Mouse (Mus musculus) kidney, adult 11 months (tissue): ENCODE results near the gene Gzf1.

Source experiments
- DNase-seq: peaks from one replicate; pipeline ENCODE4 v3.0.0; 2022

Gene Gzf1

DNA sequence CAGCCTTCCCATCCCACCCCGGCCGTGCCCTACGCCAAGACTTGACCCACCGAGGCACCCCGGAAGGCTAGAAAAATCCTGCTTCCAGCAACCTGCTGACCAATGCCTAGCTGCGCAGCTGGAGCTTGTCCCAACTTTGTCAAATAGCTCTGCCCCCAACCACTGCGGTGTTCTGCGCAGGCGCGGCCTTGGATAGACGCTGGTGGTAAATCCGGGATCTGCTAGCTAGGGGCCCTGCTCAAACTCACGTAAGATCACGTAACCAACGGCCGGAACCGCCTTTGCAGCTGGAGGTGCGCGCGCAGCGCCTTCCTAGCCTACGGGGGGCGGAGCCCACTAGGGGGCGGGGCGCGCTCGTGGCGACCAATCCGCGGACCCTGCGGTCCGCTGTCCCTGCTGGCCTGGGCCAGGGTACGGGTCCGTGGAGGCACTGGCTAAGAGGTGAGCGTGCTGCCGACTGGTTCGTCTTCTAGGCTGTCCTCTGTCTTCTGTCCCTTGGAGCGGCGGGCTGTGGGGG is at the start of gene Gzf1:
Gene Gzf1 (plus strand): TSS at position 249 of the 517 bp plus-strand sequence.
- peak; percentile 100 for DNase-seq

DNA sequence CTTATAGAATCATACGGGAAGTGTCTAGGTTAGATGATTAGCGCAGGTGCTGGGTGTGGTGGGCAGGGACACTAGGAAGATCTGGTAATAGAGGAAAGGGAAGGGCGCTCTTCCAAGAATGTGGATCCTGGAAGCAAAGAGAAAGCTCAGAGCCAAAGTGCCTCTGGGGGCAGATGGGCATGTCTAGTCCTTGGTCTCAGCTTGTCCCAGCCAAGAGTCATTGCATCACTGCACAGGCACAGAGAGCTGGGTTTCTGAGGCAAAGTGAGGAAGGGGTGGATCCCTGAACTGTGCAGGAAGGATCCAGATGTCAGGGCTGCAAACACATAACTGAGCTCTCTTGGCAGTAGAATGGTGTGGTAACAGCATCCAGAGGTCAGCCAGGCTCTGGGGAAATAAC is 49.2 kb upstream of the Gzf1 start:
- DNase-seq, result peak; percentile 25

DNA sequence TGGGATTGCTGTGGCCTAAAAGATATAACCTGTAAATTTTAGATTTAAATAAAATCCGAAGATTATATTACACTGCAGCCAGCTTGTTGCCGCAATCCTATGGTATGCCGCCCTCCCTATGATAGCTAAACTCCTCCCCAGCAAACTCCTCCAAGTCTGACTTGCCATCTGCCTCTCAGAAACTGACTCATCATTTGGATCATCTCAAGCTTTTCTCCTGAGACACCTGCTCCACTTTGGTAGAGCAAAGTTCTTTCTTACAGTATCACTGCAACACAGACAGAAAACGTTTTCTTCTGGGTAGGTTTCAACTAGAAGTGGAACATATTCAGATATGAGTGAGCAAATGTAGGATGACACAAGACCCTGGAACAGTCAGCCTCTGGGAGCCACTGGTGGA is 46.4 kb upstream of the Gzf1 start:
- no peak for DNase-seq

DNA sequence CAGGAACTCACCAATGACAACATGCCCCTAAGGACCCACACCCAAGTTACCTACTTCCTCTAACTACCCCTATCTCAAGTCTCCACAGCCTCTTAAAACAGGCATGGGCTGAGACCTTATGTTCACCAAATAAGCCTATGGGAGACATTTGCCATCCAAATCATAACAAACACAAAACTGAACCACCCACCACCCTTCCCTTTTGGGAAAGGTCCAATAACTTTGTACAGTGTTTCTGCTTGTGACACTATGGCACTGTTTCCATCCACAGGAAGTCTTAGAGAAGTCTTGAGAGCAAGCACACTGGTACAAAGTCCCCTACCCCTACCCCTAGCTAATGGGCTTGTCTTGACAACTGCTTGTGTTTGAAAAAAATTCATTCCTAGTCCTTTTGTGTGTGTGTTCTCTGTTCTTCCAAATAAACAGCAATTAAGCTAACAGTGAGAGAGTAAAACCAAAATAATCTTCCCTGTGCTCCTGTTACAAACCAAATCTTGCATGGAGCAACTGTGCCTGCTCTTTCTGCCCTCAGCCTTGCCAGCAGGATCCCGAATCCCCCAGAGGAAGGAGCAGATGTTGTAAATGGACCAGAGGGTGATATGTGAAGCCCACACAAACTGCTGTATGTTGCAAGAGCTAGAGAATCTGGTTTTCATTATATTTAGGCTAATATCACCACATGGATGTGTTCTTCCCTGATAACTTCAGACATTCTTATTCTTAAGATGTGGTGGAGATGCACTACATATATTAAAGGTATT is 38.0 kb upstream of the Gzf1 start:
- DNase-seq, result no peak

DNA sequence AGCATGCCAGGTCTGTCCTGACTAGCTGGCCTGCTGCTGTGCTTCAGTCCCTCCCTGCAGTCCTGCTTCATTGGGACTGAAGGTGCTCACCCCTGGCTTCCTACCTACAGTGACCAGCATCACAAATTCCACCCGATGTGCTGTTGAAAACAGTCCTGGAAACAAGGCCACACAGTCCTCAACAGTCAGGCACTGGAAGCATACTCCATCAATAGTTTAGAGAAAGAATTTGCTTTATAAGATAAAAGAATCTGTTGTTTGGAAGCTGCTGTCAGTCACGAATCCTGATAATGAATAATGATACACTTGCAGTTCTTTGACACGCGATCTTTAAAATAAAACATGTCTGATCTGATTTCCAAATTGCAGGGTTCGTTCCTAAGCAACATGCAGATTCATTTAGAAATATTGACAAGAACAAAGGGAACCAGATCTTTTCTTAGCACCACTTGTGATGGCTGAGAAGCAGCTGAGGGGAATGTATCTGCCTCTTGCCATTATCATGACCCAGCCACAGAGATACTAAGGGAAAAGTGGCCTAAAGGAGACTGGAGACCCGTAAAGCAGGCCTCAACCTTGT is 36.3 kb upstream of the Gzf1 start:
- DNase-seq, result no peak

DNA sequence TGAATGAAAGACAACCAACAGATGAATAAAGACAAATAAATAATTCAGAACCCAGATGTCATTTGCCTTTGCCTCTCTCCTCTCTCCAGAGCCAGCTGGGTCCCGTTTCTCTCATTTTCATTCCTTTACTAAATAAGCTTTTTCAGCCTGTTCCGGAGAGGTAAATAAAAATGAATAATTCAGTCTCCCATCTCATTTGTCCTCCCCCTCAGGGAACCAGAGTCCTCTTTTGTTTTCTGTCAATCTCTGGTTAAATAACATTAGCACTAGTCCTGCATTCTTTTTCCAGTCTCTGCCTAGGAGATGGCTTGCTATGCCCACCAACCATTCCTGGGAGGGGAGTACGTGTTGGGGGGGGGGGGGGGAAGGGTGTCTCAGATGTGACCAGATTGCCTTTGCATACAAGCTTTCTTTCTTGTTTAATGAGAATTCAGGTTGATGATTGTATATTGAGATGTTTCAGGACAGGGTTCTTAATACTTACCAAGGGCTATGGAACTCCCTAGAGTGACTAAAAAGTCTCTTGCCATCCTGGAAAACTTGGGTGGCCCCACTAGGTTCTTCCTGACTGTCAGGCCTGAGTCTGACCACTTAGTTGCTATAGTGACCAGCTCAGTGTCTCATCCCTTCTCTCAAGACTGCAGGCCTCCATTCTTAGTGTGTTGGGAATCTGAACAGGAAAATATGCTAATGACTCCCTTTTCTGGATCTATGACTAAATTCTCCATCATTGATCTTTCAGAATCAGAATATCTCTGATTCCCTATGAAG is 30.1 kb upstream of the Gzf1 start:
- DNase-seq, result no peak

DNA sequence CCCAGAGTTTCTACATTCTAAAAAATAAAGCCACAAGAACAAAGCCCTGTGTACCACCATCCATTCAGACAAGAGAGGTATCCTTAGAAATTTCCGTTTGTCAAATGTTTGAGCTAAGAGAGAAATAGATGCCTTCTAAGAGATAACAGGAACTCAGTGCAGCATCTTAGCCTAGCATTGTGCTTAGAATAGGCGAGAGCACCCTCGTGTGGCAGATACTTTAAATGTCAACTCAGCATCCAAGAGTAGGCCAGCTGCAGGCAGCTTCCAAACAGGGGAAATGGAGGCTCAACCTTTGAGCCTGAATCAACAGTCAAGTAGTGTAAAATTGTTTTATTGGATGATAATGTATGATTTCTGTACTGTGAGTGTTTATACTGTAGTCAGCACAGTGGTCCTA is 25.9 kb upstream of the Gzf1 start:
- DNase-seq, result peak; percentile 34

DNA sequence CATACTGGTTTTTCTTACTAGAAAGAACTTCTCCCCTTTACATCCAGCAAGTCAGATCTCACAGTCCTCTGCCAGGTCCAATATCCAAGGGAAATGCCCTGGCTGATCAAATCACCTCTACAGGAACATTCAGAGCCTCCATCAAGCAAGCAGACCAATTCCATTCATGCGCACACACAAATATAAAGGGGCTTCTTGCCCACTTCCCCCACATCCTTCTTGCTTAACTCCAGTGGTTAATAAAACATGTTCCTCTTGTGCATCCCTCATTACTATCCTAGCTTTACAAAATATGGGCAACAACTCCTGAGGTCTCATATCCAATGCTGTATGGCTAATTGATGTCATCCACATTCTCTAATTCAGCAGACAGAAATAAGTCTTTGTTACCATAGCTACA is 17.4 kb upstream of the Gzf1 start:
- no peak for DNase-seq

DNA sequence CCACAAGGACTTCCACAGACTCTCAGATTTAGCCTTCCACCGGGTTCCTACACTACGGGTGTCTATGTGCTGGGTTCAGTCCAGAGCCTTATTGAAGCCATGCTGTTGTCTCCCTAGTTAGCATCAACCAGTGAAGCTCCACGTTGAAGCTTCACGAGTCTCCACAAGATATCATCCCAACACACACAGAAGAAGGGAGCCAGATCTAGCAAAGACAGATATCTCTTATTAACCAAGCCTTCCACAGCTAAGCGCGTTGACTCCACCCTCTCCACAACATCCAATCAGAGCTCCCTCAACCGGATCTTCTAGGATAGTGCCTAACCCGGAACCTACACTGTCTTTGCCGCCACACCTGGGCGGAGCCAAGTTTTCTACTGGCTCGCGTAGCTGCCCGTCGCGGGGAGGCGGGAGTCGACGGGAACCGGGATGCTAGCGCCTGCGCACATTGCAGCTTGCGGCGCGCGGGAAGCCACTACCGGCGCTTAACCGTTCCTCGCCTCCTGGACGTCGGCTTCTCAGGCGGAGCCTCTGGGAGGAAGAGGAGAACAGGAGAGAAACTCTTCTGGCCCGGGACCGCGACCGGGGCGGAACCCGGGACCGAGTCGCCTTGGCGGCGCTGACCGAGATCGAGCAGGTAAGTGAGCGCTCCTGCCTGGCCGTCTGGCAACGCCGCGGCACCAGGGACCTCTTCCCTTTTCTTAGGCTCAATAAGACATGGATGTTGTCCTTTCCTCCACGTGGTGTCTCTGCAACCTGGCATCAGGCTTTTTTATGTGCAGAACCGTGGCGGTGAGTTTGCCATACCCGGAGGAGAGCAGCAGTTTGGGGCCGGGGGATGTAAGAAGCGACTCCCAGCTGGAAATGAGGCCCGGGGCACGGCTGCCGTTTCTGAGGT is 8.4 kb upstream of the Gzf1 start, which contains the start of gene Nxt1:
Gene Nxt1 (plus strand): TSS at position 403 of the 898 bp plus-strand sequence.
- peak; percentile 98 for DNase-seq

DNA sequence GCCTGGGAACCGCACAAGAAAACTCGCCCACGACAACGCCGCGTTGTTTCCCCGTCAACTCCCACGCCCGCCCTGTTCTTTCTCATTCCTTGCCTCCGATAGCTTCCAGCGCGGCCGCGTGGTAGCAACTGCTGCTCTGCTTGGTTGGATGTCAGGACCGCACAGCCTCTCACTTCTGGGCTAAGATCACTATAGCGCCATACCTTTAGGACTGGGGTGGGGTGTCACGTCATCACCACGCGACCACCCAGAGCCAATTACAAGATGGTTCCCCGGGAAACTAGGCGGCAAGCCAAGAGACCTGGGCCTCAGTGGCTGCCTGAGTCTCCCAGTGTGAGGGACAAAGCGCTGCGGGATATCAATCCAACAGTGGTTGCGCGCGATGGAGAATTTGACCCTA is 3.0 kb upstream of the Gzf1 start:
- peak; percentile 54 for DNase-seq

DNA sequence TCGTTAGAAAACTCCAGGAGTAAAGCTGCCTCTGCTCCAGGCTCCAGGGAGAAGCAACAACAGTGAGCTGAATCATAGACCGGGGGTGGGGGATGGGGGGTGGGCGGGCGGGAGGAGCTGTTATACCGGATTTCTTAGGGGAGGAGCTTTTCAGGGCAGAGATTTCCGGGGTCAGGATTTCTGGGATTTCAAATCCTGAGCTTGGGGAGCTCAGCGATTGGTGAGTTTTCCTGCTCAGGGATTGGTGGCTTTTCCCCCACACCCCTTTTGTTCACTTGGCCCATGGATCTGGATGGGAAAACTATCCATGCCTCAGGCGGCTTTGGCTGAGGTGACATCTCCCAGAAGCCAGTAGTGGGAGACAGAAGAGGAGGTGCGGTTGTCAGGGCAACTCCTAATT is 1.5 kb upstream of the Gzf1 start:
- peak; percentile 83 for DNase-seq

DNA sequence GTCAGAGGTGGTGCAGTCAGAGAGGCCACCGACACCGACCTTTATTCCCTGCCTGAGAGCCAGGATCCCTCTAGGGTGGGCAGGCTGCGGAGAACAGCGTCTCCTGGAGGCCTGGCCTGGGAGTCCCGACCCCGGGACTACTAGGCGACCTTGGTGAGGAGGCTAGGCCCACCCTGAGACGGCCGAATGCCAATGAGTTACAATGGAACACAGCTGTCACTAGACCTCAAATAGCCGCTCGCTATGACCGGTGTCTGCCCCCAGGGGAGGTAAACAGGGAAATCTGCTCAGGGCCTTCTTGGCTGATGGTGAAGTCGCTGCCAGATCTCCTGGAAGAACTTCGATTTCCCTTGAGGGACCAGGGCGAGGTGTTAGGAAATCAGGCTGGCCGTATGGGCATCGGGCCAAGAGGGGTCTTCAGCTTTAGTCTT is 653 bp downstream of the Gzf1 start:
- peak; percentile 69 for DNase-seq

DNA sequence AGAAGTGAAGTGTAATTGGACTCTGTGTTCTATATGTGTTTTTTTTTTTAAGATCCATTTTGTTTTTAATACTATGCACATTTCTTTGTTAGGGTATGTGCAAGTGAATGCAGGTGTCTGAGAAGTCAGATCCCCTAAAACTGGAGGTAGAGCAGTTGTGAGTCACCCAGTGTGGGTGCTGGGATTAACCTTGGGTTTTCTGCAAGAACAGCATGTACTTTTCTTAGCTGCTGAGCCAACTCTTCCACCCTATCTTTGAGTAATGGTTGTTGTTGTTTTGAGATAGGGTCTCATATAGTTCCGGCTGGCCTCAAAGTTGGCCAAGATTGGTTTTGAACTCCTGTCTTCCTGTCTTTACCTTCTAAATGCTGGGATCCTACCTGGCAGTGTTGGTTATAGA is 2.2 kb downstream of the Gzf1 start:
- no peak for DNase-seq

DNA sequence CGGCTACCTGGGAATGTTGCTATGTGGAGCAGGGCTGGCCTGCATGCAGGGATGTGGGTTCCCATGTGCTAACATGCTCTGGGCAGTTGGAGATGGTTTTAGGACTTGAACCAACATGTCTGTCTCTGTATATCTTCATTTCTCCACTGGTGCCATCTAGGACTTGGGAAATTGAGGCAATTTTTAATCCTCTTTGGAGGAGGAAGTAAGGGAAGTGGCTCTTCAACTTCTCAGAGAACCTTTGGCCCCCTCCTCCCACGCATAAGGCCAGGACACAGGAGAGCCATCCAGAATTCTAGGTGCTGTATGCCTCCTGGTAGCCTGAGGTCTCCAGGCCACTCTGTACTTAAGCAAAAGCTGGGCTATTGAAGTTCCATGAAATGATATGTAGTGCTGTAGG is 4.1 kb downstream of the Gzf1 start:
- no peak for DNase-seq

DNA sequence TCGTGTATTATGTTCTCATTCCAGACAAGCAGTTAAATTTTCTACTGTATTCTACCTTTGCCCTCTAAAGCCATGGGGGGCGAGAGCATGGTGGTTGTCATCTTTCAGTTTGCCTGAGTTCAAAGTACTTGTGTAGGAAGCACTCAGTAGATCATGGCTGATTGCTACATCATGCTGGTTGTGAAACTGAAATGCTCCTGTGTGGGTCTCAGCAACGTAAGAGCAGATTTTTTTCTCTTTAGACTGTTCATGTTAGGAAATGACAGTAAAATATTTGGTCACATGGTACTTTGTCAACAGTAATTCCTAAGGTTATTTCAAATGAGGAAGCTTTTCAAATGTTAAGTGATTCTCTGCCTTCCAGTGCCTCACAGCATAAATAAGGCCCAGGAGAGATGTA is 4.9 kb downstream of the Gzf1 start:
- no peak for DNase-seq

DNA sequence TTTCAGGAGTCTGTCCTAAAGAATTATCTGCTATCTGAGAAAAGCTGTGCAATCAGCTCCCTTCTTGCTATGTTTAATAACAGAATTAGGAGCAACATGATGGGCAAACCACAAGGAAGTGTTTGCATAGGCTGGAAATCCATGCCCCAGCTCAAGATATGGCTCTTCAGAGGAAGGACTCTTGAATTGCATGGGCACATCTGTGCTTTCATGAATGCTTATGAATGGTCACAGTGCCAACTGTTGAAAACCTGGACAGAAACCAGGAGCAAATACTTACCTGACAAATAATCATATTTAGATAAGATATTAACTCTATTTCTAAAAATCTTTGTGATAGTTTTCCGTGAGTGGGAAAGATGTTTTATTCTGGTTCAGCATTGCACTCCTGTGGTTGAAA is 6.0 kb downstream of the Gzf1 start:
- no peak for DNase-seq

DNA sequence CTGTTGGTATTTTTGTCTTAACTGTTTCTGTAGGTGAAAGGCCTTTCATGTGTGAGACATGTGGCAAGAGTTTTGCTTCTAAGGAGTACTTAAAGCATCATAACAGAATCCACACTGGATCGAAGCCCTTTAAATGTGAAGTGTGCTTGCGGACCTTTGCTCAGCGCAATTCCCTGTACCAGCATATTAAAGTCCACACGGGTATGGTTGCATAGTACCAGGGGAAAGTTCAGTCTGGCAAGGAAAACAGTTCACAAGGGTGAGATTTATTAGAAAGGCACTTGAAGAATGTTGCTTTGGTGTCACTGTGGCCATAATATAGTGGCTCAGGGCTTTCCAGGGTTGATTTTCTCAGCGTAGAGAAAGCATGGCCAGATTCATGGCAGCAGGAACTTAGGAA is 7.1 kb downstream of the Gzf1 start:
- peak; percentile 64 for DNase-seq

DNA sequence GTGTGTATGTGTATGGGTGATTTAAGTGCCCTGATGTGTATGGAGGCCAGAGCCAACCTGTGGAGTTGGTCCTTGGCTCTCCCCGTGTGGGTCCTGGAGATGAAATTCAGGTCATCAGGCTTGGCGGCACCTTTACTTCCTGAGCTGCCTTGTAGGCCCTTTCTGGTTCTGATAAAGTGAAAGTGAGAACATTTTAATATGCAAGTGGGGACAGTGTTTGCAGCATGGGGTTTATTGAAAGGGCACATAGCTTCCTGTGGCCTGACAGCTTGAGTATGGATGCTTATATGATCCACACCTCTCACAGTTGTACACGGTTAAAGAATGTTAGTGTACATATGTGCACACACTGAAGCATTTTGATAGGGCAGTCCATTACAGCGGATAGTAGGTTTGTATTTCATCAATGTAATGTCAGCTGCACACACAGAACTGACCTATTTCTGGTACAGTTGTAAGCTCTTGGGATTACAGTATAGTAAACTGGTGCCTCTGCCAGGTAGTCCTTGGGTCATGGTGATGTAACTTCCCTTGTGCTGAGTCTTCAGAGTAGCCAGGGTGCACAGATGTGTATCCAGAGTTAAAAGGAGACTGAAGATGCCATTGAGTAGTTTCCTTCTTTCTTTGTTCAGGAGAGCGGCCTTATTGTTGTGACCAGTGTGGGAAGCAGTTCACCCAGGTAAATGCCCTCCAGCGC is 8.8 kb downstream of the Gzf1 start:
- DNase-seq, result no peak

DNA sequence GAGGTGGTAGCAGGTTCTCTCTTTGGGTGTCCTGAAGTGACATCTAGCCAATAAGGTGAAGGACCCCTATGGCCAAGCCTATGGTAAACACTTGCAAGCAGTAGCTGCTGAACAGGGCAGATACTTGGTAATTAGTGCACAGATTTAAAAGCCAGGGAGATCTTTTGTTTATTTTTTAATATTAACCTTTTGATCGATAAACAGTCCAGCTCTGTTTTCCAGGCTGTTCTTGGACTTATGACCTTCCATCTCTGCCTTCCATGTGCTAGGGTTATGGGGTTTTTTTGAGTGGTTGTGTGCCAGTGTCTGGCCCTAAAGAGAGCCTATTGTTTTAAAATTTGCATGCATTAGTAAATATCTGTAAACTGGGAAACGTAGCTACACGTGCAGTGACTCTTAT is 9.5 kb downstream of the Gzf1 start:
- no peak for DNase-seq

DNA sequence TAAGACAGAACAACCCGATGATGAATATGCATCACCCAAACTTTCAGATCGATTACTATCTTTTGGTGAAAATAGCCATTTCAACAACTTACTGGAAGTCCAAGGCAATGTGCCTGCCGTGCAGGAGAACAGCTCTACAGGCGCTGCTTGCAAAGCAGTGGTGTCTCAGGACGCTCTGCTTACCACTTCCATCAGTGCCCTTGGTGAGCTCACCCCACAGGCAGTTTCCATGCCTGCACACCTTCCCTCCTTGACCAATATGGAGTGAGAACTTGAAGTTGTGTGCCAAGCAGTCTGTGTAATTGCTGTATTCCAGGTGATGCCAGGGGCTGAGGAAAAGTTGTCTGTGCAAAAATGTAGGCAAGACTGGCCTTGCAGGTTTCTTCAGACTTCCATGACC is 10.0 kb downstream of the Gzf1 start:
- no peak for DNase-seq

DNA sequence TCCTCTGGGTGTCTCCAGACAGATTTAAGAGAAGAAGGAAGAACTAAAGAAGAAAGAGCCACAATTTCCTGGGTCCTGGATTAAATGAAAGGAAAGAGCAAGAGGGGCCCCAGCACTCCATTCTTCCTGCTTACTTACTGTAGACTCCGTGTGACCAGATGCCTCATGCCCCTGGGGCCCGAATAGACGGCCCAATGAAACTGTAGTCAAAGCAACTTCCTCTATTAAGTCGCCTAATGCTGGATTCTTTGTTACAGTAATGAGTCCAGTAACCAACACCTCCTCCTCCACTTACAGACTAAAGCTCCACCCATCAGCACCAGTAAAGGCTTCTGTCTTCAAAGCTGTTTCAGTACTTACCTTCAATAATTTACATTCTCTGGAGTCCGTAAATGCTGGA is 17.7 kb downstream of the Gzf1 start:
- DNase-seq, result no peak
